Mouse (Mus musculus): Measurements from ENCODE around the gene Nfix. TPM values are rescaled to one million over a fixed set of nuclear protein-coding genes. Genes with fewer than 3 reads are reported as not detected.

The Nfix gene
- polyA plus RNA-seq, 1 experiment from 2014 or later = 7.7 TPM

DNA sequence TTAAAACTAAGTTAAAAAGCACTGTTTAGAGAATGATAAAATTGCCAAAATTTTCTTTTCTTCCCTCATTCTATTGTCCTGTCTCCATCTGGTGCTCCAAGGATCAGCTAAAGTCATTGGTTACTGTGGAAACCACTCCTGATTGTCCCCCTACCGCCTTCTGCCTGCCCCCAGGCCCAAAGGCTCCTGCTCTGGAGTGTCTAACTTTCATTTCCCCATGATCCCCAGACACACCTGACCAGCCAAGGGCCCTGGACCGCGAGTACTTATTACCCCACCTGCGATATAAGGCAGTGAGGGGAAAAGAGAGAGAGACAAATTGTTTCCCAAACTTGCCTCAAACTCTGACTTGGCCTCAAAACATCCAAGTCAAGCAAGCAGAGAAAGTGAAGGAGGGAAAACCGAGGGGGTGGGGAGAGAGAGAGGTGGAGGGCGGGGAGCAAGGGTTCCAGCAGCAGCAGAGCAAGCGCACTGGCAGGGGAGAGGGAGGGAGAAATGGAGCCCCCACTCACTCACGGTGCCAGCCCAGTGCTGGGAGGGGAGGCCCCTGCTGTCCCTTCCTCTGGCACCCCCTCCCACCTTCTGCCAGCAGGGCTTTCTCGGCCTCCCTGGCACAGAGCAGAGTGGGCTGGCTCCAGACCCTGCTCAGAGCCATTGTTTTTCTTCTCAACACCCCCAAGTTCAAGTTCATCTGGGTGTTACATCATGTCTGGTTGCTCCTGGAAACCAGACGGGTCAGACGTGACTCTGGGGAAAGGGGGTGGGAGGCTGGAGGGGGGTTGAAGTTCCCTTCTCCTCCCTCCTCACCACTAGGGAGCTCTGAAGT, 88.0 kb downstream of the Nfix start:
- H3K27me3 ChIP-seq (ENCODE audit: control insufficient read depth, insufficient read depth, low read length) = peaks cover 40% of the 10 kb centered on the region
- peak overlapping the region; percentile 49 for H3K9ac ChIP-seq (ENCODE audit: low read length)
- 16% methylated on average over 10 of the region's 11 CpGs for WGBS
- peak overlapping the region; percentile 26; the same call in 1 of the 2 replicates for H3K4me2 ChIP-seq (ENCODE audit: low read depth, low read length, severe bottlenecking)
- peak; percentile 87 for ATAC-seq (replicated peaks; ENCODE audit: low FRiP score)
- H3K27ac ChIP-seq (ENCODE audit: low read depth, low read length) = peak overlapping the region; percentile 85
- peaks cover 68% of the 10 kb centered on the region for H3K4me1 ChIP-seq (replicated peaks; ENCODE audit: control insufficient read depth, insufficient read depth, low read length)
- H3K9me3 ChIP-seq (ENCODE audit: control insufficient read depth, low read length) = no peaks in the 10 kb centered on the region
- peak; percentile 91 for DNase-seq (ENCODE audit: low spot score)
- H3K4me3 ChIP-seq (ENCODE audit: low read depth, low read length) = no peak overlapping the region
- no peaks in the 10 kb centered on the region for H3K36me3 ChIP-seq (ENCODE audit: control insufficient read depth, insufficient read depth, low read length)

DNA sequence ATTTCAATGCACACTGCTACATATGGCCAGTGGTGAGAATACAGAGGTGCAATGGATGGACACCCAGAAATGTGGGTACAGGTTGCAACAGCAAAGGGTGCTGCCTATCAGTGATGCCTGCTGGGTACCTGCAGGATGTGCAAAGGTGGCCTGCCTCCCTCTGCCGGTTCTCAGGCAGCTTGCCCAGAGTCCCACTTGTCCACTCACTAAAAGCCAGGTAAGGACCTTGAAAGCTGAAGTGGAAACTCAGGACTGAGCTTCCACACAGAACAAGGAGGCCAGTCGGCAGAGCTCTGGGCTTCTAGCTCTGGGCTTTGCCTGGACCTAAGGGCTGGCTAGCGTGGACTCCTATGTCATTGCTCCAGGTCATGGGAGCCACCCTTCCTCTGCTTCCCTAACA, 88.8 kb downstream of the Nfix start:
- ATAC-seq (replicated peaks; ENCODE audit: low FRiP score) = no peak
- H3K4me2 ChIP-seq (ENCODE audit: low read depth, low read length, severe bottlenecking) = peak overlapping the region; percentile 21; the same call in 1 of the 2 replicates
- H3K9me3 ChIP-seq (ENCODE audit: control insufficient read depth, low read length) = no peaks in the 10 kb centered on the region
- H3K36me3 ChIP-seq (ENCODE audit: control insufficient read depth, insufficient read depth, low read length) = no peaks in the 10 kb centered on the region
- H3K4me1 ChIP-seq (replicated peaks; ENCODE audit: control insufficient read depth, insufficient read depth, low read length) = peaks cover 71% of the 10 kb centered on the region
- H3K9ac ChIP-seq (ENCODE audit: low read length) = peak overlapping the region; percentile 49
- DNase-seq (ENCODE audit: low spot score) = no peak
- 48% methylated on average over 3 of the region's 3 CpGs for WGBS
- peak overlapping the region; percentile 85 for H3K27ac ChIP-seq (ENCODE audit: low read depth, low read length)
- H3K27me3 ChIP-seq (ENCODE audit: control insufficient read depth, insufficient read depth, low read length) = peaks cover 41% of the 10 kb centered on the region
- no peak overlapping the region for H3K4me3 ChIP-seq (ENCODE audit: low read depth, low read length)

DNA sequence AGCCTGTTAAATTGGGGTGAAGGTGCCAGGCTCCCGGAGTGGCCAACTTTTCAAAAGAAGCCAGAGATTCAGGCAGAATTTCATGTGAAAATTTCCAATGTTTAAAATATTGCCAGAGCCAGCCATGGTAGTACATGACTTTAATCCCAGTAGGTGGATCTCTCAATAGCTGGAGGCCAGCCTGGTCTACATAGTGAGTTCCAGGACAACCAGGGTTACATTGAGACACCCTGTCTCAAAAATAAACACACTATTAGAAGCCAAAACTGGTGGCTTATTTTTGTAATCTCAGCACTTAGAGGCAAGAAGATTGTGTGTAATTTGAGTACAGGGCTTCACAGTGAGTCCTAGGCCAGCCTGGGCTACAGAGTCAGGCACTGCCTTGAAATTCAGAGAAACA, 90.2 kb downstream of the Nfix start:
- Histone ChIP-seq H3K36me3 (ENCODE audit: control insufficient read depth, insufficient read depth, low read length) (no peaks in the 10 kb centered on the region), H3K4me1 (replicated peaks; ENCODE audit: control insufficient read depth, insufficient read depth, low read length) (peaks cover 70% of the 10 kb centered on the region), H3K4me3 (ENCODE audit: low read depth, low read length) (no peak overlapping the region), H3K4me2 (ENCODE audit: low read depth, low read length, severe bottlenecking) (no peak overlapping the region), H3K9me3 (ENCODE audit: control insufficient read depth, low read length) (no peaks in the 10 kb centered on the region), H3K9ac (ENCODE audit: low read length) (no peak overlapping the region), H3K27me3 (ENCODE audit: control insufficient read depth, insufficient read depth, low read length) (peaks cover 46% of the 10 kb centered on the region), H3K27ac (ENCODE audit: low read depth, low read length) (0 out of 2 replicates have a peak overlapping the region, but pooled peaks have one; percentile 21)
- 97% methylated on average over 1 of the region's 1 CpGs for WGBS
- DNase-seq (ENCODE audit: low spot score) (no peak), ATAC-seq (replicated peaks; ENCODE audit: low FRiP score) (no peak)

DNA sequence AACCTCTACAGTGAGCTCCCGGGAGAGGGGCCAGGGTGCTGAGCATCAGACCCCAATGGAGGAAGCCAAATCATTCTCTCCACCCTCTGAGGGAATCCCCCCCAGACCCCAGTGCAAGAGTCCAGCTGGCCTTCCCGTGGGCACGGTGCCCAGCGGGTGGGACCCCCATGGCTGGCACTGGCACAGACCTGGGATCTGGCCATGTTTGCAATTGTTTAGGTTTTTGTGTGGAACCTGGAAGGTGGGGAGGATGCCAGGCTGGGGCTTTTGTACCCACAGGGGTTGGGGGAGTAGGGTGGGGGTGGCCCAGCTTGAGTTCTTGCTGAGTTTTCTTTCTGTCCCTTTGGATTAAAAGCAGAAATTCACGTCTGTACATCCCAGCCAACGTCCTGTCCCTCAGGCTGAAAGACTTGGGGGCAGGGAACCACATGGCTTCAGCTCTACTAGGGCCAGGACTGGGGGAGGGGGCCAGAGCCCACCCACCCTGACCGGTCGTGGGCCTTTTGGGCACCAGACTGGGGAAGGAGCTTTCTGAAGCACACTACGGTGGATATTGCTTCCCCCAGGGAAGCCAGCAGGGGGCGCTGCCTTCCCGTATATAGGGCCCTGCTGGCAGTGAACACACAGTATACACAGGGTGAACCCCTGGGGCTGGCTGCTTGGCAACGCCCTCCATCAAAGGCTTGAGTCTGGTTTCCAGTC, 91.2 kb downstream of the Nfix start:
- ATAC-seq (replicated peaks; ENCODE audit: low FRiP score) = peak; percentile 57
- H3K36me3 ChIP-seq (ENCODE audit: control insufficient read depth, insufficient read depth, low read length) = no peaks in the 10 kb centered on the region
- no peak overlapping the region for H3K27ac ChIP-seq (ENCODE audit: low read depth, low read length)
- peak overlapping the region; percentile 21; the same call in 1 of the 2 replicates for H3K9ac ChIP-seq (ENCODE audit: low read length)
- peaks cover 60% of the 10 kb centered on the region for H3K4me1 ChIP-seq (replicated peaks; ENCODE audit: control insufficient read depth, insufficient read depth, low read length)
- no peak overlapping the region for H3K4me2 ChIP-seq (ENCODE audit: low read depth, low read length, severe bottlenecking)
- 8% methylated on average over 12 of the region's 12 CpGs for WGBS
- no peak overlapping the region for H3K4me3 ChIP-seq (ENCODE audit: low read depth, low read length)
- peak; percentile 96 for DNase-seq (ENCODE audit: low spot score)
- H3K9me3 ChIP-seq (ENCODE audit: control insufficient read depth, low read length) = no peaks in the 10 kb centered on the region
- peaks cover 49% of the 10 kb centered on the region for H3K27me3 ChIP-seq (ENCODE audit: control insufficient read depth, insufficient read depth, low read length)

DNA sequence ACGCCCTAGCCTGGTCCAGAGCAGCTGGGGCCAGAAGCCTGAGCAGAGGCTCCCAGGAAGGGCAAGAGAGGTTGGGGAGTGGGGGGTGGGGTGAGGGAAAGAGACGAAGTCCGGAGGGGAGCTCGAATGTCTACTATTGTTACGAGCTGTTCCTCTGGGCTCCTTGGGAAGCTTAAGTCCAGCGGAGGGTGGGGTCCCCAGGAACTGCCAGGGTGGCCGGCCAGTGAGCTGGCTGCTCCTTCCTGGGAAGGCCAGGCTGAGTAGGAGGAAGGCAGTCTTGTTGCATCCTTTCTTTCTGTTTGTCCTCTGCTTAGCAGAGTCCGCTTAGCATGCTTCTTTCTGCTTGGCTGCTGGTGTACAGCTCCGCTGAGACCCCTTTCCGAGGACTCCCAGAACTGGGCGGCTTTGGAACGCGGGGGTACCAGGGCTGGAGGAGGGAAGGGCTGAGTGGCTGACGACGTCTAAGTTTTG, 92.0 kb downstream of the Nfix start:
- Histone ChIP-seq H3K9me3 (ENCODE audit: control insufficient read depth, low read length) (no peaks in the 10 kb centered on the region), H3K4me3 (ENCODE audit: low read depth, low read length) (no peak overlapping the region), H3K36me3 (ENCODE audit: control insufficient read depth, insufficient read depth, low read length) (no peaks in the 10 kb centered on the region), H3K4me1 (replicated peaks; ENCODE audit: control insufficient read depth, insufficient read depth, low read length) (peaks cover 53% of the 10 kb centered on the region), H3K9ac (ENCODE audit: low read length) (peak overlapping the region; percentile 43; the same call in 1 of the 2 replicates), H3K27ac (ENCODE audit: low read depth, low read length) (0 out of 2 replicates have a peak overlapping the region, but pooled peaks have one; percentile 9), H3K4me2 (ENCODE audit: low read depth, low read length, severe bottlenecking) (peak overlapping the region; percentile 22), H3K27me3 (ENCODE audit: control insufficient read depth, insufficient read depth, low read length) (peaks cover 55% of the 10 kb centered on the region)
- ATAC-seq (replicated peaks; ENCODE audit: low FRiP score) (no peak), DNase-seq (ENCODE audit: low spot score) (peak; percentile 66)
- 2% methylated on average over 15 of the region's 15 CpGs for WGBS

DNA sequence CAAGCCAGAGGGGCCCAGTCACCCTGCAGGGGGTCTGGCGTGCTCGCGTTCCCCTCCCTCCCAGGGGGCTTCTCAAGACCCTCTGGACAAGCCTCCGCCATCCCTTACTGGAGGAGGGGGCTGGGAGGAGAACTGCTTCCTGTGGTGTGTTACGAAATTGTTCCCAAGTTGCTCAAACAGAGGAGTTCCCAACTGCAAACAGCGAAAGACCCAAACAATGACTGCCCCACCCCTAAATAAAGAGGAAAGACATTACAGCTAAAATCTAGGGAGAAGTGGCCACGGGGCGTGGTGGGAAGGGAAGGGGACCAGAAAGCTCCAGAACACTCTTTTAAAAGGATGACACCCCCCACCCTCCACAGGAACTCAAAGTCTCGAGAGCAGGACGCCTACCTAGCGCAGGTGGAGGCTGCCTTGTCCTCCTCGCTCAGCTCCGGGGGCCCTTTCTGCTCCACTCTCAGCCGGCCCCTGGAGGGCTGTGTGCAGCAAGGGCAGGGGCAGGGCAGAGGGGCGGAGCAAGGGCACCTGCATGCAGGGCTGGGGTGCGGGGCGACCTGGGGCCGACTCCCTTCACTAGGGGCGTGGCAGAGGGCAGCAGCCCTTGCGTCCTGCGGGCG, 92.8 kb downstream of the Nfix start:
- peak overlapping the region; percentile 43 for H3K9ac ChIP-seq (ENCODE audit: low read length)
- peaks cover 50% of the 10 kb centered on the region for H3K4me1 ChIP-seq (replicated peaks; ENCODE audit: control insufficient read depth, insufficient read depth, low read length)
- no peaks in the 10 kb centered on the region for H3K9me3 ChIP-seq (ENCODE audit: control insufficient read depth, low read length)
- peak overlapping the region; percentile 19 for H3K4me2 ChIP-seq (ENCODE audit: low read depth, low read length, severe bottlenecking)
- ATAC-seq (replicated peaks; ENCODE audit: low FRiP score) = no peak
- WGBS = 1% methylated on average over 22 of the region's 22 CpGs
- peak overlapping the region; percentile 53 for H3K27ac ChIP-seq (ENCODE audit: low read depth, low read length)
- H3K27me3 ChIP-seq (ENCODE audit: control insufficient read depth, insufficient read depth, low read length) = peaks cover 63% of the 10 kb centered on the region
- DNase-seq (ENCODE audit: low spot score) = peak; percentile 80
- H3K36me3 ChIP-seq (ENCODE audit: control insufficient read depth, insufficient read depth, low read length) = no peaks in the 10 kb centered on the region
- H3K4me3 ChIP-seq (ENCODE audit: low read depth, low read length) = peak overlapping the region; percentile 22

DNA sequence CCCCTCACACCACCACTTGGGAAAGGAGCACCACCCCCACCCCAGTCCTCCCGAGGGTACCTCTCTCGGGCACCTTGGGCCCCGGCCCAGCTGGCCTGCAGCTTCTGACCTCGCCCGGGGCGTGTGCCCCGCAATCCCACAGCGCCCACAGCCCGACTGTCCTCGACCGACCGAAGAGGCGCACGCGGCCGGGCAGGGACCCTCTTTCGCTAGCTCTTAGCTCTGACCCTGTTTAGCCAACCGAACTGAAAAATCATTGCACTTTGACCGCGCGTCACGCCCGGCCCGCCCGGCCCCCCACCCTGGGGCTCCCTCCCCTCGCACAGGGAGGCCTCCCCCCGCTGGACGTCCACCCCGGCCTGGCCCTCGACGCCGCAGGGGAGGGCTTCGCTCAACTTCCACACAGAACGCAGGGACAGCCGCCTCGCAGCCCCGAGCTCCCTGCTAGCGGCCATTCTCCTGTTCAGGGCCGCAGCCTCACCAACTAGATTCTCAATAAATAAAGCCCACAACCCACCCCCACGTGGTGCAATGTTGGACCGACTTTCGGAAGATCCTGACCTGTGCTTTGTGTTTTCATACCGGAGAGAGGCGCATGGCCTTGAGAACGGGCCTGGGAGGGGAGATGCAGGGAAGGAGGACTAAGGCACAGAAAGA, 93.4 kb downstream of the Nfix start:
- ATAC-seq (replicated peaks; ENCODE audit: low FRiP score) (no peak), DNase-seq (ENCODE audit: low spot score) (peak; percentile 76)
- Histone ChIP-seq H3K9me3 (ENCODE audit: control insufficient read depth, low read length) (no peaks in the 10 kb centered on the region), H3K4me1 (replicated peaks; ENCODE audit: control insufficient read depth, insufficient read depth, low read length) (peaks cover 47% of the 10 kb centered on the region), H3K4me3 (ENCODE audit: low read depth, low read length) (peak overlapping the region; percentile 22), H3K27me3 (ENCODE audit: control insufficient read depth, insufficient read depth, low read length) (peaks cover 69% of the 10 kb centered on the region), H3K4me2 (ENCODE audit: low read depth, low read length, severe bottlenecking) (peak overlapping the region; percentile 19), H3K36me3 (ENCODE audit: control insufficient read depth, insufficient read depth, low read length) (no peaks in the 10 kb centered on the region), H3K27ac (ENCODE audit: low read depth, low read length) (no peak overlapping the region), H3K9ac (ENCODE audit: low read length) (peak overlapping the region; percentile 43)
- WGBS = under 1% methylated on average over 45 of the region's 45 CpGs

DNA sequence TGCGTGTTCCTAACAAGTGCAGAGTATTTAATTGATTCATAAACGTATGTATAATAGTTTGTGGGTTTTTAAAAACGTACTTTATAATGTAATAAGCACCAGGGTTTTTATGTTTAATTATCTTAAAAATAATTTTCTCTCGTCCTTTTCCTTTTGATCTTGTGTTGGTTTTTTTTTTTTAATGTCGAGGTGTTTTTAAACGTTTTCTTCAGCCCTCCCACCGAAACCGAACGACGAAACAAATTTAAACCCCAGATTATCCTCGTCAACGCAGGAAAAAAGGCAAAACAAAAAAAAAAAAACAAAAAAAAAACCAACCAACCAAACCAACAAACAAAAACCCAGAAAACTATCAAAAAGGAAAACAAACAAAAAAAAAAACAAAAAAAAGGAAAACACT, 94.2 kb downstream of the Nfix start:
- Histone ChIP-seq H3K36me3 (ENCODE audit: control insufficient read depth, insufficient read depth, low read length) (no peaks in the 10 kb centered on the region), H3K4me2 (ENCODE audit: low read depth, low read length, severe bottlenecking) (peak overlapping the region; percentile 24; the same call in 1 of the 2 replicates), H3K27ac (ENCODE audit: low read depth, low read length) (no peak overlapping the region), H3K4me3 (ENCODE audit: low read depth, low read length) (peak overlapping the region; percentile 12), H3K27me3 (ENCODE audit: control insufficient read depth, insufficient read depth, low read length) (peaks cover 73% of the 10 kb centered on the region), H3K4me1 (replicated peaks; ENCODE audit: control insufficient read depth, insufficient read depth, low read length) (peaks cover 40% of the 10 kb centered on the region), H3K9ac (ENCODE audit: low read length) (peak overlapping the region; percentile 35), H3K9me3 (ENCODE audit: control insufficient read depth, low read length) (no peaks in the 10 kb centered on the region)
- DNase-seq (ENCODE audit: low spot score) (no peak), ATAC-seq (replicated peaks; ENCODE audit: low FRiP score) (no peak)
- WGBS = 3% methylated on average over 12 of the region's 12 CpGs
